In the genomic region with DNA sequence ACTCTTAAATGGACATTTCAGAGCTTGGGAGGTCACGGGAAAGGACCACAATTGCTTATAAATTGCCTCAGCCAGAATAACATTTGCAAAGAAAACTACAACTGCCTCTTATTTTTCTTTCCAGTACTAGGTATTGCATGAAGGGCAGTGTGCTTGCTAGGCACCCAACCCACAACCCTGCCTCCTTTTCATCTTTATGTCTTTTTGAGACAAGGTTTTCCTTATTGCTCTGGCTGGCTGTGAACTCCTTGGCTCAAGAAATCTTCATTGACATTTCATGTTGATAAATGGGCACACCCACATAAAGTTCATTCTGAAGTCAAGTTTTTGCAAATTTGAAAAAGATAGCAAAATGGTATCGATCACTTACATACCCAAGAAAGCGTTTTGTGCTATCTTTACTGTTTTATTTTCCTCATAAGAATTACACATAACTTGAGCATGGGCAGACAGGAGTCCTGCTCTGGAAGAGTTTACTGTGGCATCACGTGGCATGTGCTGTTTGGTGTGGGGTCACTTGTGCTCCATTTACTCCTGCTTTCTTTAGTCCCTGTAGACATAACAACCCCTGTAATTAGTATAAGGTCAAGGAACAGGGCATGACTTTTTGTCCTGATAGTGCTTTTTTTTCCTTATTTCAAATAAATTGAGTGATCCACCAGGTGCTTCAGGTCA, we compare ENCODE assay signal across 24 mouse cellular contexts.
"Had no signal": no experiment of that assay in that cellular context is flagged by ENCODE, and none has a peak within 500 bp of the region (broad histone marks: within the 10 kb centered on the region; RNA-seq: fewer than 3 reads in every experiment).

No protein-coding gene starts in this region.

- H3K4me2 ChIP-seq: heart, embryonic 12.5 days; hindbrain, embryonic 12.5 days; hindbrain, embryonic 14.5 days; limb, embryonic 13.5 days; limb, embryonic 15.5 days; liver, embryonic 12.5 days had no signal

- H3K27me3 ChIP-seq: heart, embryonic 12.5 days; hindbrain, embryonic 12.5 days; limb, embryonic 13.5 days; limb, embryonic 15.5 days; liver, embryonic 12.5 days had no signal

- H3K4me1 ChIP-seq: hindbrain, embryonic 10.5 days; hindbrain, embryonic 12.5 days; liver, embryonic 12.5 days had no signal

- ATAC-seq: hindbrain, embryonic 16.5 days; inflammation-experienced regulatory T-cells, adult 6 months; liver, embryonic 12.5 days had no signal

- H3K4me3 ChIP-seq: gastrocnemius, adult 2 months; heart, embryonic 10.5 days; heart, embryonic 12.5 days; hindbrain, embryonic 10.5 days; hindbrain, embryonic 12.5 days; limb, embryonic 13.5 days; limb, embryonic 15.5 days; liver, embryonic 12.5 days had no signal

- H3K36me3 ChIP-seq: hindbrain, embryonic 10.5 days; hindbrain, embryonic 12.5 days; limb, embryonic 13.5 days; limb, embryonic 15.5 days; liver, embryonic 12.5 days had no signal

- H3K9ac ChIP-seq: heart, embryonic 12.5 days; hindbrain, embryonic 12.5 days; hindbrain, embryonic 14.5 days; limb, embryonic 13.5 days; limb, embryonic 15.5 days; liver, embryonic 12.5 days had no signal

- DNase-seq: gastrocnemius, adult 2 months; gastrocnemius, postnatal 10 days; gastrocnemius, postnatal 25 days; heart, adult 18-20 months; heart, postnatal 10 days; heart, postnatal 4 days; kidney, adult 11 months; kidney, adult 2 months; kidney, postnatal 10 days; kidney, postnatal 25 days; kidney, postnatal 4 days; layer of hippocampus, adult 9-11 months; layer of hippocampus, postnatal 36 days; left cerebral cortex, postnatal 4 days had no signal

- H3K27ac ChIP-seq: gastrocnemius, adult 2 months; heart, embryonic 10.5 days; hindbrain, embryonic 10.5 days; hindbrain, embryonic 12.5 days; limb, embryonic 13.5 days; limb, embryonic 15.5 days; liver, embryonic 12.5 days had no signal

- H3K9me3 ChIP-seq: heart, embryonic 10.5 days; heart, embryonic 12.5 days; hindbrain, embryonic 10.5 days; hindbrain, embryonic 12.5 days; limb, embryonic 13.5 days; limb, embryonic 15.5 days; liver, embryonic 12.5 days had no signal
